Mouse (Mus musculus) c-Kit-negative CD71-positive TER-119-positive erythroid progenitor cells, embryonic 14.5 days (primary cell): ENCODE measurements around the gene Ska2.

Source experiments
- DNase-seq: peaks from one replicate; pipeline ENCODE4 v3.0.0-alpha.2; 2013; ENCODE audit warnings: low read depth, low spot score

Gene Ska2

DNA sequence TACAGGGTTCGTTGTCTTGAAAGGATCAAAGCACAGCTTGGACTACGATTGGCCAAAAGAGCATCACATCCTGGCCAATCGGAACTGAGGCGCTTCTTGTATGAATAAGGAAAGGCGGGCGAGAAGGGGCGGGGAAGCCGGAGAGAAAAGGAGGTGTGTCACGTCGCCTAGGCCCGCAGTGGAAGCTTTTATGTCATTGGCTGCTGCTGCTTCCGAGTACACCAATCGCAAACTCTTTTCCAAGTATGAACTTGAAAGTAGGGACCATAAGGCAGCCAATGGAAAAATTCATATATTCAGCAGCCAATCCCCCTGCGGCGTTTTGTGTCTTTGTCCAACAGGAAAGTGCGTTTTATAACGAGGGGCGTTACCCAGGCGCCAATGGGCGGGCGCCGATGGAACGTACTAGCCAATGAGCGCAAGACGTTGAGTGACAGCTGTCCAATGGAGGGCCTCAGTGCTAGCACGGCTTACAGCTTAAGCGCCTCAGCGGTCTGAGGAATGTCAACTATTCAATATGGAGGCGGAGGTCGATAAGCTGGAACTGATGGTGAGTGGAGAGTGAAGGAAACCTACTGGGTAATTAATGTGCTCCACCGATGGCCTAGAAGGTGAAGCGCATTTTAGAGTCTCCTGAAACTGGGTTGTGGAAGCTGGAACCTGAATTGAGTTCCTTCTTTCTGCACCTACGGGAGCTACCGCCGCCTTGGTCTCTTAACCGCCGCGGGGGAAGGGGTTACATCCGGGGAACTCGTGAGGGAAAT is at the start of gene Ska2:
Gene Ska2 (plus strand): TSS at position 480 of the 764 bp plus-strand sequence.
- peak; percentile 99 for DNase-seq

- DNase-seq, result no peak
These were observed 48.6 kb upstream of the Ska2 start for GRCm38 (mm10) chr11:87060410-87060809.

- no peak for DNase-seq
These were observed 46.9 kb upstream of the Ska2 start for GRCm38 (mm10) chr11:87062087-87062486.

DNA sequence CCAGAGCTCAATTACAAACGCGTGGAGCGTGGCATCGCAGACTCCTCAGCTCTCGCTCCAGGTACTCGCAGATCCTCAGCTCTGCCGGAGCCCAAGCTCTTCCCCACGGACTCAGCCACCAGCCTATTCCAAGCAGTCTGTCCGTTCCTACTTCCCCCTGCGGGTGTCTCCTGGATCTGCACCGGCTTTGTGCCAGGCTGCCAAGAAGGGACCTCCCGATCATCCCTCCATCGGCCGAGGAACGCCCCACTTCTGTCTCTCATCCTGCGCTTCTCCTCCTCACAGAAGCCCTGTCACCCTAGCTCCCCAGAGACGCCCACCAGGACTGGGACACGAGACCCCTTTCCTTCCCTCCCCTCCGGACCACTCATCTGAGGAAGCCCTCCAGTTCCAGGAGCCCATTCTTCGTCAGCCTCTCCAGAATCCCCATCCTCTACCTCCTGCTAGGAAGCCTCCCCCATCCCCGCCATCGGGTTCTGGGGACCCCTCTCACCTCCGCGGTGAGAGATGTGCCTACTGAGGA is 35.6 kb upstream of the Ska2 start:
- peak; percentile 21 for DNase-seq

- DNase-seq, result peak; percentile 60
These were observed 35.1 kb upstream of the Ska2 start, which contains the start of gene Gdpd1 for GRCm38 (mm10) chr11:87073866-87074440. TSS of gene Gdpd1 (minus strand) at chr11:87074062.

DNA sequence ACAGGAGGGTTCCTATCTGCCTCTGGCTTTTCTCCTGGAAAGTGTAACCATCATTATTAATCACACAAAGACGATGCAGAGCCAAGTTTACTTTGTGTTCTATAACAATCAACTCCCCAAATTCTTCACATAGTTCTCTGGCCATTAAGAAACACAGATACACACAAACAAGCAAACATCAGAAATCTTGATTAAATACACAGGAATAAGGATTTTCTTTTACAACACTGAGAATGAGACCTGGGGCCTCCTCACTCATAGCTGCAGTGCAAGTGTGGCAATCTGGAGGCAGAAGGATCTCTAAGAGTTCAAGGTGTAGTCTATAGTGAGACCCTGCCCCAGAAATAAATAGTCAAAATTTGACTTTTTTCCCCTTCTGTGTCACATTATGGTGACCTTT is 25.3 kb upstream of the Ska2 start:
- DNase-seq, result no peak

GRCm38 (mm10) chr11:87085461-87085860 is 23.6 kb upstream of the Ska2 start:
- DNase-seq, result no peak

- peak; percentile 55 for DNase-seq
These were observed 22.6 kb upstream of the Ska2 start, which contains the start of gene Smg8 for GRCm38 (mm10) chr11:87086290-87086984. TSS of gene Smg8 (minus strand) at chr11:87086774.

- DNase-seq, result no peak
These were observed 21.9 kb upstream of the Ska2 start for GRCm38 (mm10) chr11:87087142-87087541.

DNA sequence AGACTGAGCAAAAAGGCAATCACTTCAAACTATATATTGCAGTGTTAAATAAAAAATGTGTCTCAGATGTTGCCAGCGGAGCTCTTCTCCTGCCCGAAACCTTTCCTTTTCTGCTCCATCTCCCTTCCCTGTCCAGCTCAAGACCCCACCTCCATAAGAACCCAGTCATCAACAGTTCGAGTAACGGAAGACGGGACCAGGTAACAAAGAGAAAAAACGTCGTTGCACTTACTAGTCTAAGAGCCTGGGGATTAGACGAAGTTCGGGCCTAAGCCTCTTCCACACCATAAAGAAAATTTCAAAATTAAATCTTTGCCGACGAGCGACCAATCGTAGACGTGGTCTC is 652 bp upstream of the Ska2 start, which contains the start of gene Prr11:
Gene Prr11 (minus strand): TSS at position 300 of the 346 bp plus-strand sequence.
- DNase-seq, result no peak

DNA sequence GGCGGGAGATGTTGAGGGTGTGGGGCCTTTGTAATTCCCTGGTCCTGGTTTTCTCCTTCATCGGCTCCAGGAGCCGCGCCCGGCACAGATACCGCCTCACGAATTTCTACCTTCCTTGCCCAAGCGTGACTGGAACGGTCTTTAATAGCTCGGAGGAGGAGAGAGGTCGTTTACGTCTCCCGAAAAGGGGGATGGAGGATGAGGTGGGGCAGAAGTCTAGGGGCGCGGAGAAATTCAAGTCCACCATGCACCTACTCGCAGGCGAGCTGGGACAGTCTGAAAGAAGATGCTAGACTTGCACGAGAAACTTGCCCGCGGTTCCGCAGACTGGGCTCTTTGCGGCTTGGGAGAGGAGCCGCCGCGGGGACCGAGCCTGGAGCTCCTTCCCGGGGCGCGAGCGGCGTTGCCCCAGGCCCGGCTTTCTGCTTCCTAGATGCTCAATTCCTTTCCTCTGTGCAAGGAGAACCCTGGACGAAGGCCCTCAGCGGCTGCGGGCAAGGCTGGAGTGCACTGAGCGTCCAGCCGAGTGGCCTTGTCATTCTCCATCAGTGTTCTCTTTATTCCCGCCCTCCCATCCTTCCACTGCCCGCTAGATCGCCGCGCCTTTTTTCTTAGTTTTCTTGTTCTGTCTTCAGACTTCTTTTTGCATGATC is 611 bp downstream of the Ska2 start:
- no peak for DNase-seq

- no peak for DNase-seq
These were observed 1.3 kb downstream of the Ska2 start for GRCm38 (mm10) chr11:87110172-87110909.

- DNase-seq, result no peak
These were observed 12.8 kb downstream of the Ska2 start for GRCm38 (mm10) chr11:87121864-87122263.

DNA sequence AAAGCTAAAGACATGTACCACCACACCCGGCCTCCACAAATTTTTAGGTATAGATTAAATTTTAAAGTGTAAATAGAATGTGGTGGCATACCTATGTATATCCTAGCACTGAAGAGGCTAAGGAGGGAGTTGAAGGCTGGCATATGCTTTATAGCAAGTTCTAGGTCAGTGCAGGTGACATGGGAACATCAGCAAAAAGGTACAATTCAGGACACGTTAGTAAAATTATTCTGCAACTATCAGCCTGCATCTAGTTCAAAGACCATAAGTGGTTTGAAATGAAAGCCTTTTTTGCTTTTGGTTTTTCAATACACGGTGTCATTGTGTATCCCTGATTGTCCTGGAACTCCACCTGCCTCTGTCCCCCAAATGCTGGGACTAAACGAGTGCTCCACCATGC is 16.5 kb downstream of the Ska2 start:
- DNase-seq, result no peak

DNA sequence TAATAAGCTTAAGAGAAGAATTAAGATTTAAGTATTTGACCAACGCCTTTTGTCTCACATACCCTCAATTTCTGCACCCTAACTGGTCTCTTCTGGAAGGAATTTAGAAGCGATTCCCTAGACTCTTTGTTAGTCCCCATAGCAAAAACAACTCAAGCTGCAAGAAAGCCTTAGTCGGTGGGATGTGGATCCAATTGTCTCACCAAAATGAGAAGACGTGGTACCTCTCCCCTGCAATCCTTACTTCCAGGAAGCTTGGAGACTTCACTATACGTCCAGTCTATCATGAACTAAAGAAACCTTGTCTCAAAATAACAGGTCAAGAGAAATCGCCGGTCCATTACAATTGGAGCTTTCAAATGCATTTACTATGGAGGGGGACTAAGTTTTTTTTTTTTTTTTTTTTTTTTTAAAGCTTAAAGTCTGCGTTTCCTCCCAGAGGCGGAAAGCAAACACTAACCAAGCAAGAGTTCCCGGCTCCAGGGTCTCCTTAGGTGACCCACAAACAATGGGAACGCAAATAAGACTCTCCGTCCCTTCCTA is 17.3 kb downstream of the Ska2 start:
- DNase-seq, result no peak

GRCm38 (mm10) chr11:87126824-87127816 is 18.1 kb downstream of the Ska2 start, which contains the start of gene Trim37:
TSS of gene Trim37 (plus strand) at chr11:87127077.
- peak; percentile 89 for DNase-seq

DNA sequence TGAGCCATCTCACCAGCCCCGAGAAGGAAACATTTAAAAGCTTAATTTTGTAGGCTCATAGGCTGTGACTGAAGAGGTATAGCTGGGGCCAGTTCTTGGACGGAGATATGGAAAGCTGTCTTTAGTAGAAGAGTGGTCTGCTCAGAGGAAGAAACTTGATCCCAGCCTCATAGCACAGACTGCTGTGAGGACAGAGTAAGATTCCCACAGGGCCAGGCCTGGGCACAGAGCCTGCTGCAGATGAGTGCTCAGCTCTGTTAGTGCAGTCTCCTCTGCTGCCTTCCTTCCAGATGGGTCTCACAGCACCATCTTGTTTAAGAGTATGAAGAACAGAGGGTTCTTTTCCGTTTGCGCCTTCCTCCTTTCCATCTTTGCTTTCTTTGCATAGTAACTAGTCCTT is 27.2 kb downstream of the Ska2 start:
- DNase-seq, result no peak

- no peak for DNase-seq
These were observed 49.0 kb downstream of the Ska2 start for GRCm38 (mm10) chr11:87158012-87158411.

DNA sequence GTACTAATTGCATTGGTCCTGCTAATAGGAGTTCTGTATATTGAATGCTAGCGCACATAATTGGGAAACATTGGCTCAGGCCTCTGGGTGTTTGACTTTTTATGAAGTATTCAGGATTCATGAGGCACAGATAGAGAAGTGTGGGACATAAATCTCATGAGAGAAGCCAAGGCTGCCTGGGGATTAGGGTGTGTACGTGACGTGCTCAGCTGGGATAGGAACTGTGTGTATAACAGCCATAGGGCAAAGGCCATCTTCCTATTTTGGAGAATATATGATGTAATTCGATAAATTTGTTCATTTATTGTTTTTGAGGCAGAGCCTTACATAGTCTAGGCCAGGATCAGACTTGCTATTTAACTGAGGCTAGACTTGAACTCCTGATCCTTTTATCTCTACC is 53.7 kb downstream of the Ska2 start:
- DNase-seq, result no peak

GRCm38 (mm10) chr11:87163751-87164150 is 54.7 kb downstream of the Ska2 start:
- no peak for DNase-seq
